Mouse (Mus musculus): Measurements from ENCODE around the gene Gm9945.

Gene Gm9945

DNA sequence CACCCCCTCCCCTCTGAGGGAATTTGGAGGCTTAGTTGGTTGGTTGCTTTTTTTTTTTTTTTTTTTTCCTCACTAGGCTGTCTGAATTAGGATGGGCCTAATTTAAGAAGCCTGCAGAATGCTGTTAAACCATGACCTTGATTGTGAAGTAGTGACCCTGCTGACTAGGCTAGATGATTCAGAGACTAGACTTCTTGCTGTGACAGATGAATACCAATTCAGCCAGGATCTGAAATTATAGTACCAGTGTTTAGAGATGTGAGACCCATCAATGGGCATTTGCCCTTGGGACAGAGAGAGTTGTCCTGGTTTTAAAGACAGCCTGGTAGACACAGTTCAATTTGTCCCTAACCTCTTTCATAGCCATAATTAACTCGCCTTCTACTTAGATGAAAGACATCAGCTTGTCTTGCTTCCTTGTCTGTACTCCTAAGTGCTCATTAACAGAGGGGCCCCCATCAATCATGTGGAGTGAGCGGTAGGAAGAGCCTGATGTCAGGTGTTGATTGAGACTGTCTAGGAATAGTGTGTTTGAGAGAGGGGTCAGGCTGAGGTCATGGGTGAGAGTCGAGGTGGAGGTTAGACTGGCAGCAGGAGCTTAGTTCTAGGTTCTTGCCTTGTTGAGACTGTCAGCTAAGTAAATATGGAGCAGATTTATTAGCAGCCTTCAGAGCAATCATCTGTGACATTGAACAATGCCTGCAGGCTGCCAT lies 13.4 kb downstream of the Gm9945 start:
- no peak for DNase-seq (ENCODE audit: low read depth, low spot score)

DNA sequence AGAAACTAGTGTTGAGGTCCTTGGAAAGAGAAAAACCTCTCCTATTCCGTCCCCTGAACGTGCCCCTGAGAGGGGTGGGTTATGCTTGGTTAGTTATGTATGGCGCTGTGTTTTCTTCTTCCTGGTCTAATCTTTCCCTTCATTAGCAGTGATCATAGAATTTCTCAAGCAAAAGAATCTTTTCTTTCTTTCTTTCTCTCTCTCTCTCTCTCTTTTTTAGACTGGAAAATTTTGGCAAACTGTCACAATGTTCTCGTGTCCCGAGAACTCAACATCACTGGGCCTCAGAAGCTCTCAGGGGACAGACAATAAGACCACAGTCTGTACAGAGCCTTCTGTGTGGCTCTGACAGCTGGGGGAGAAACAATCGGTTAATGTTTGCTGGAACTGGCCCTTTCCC lies 15.5 kb downstream of the Gm9945 start:
- no peak for DNase-seq (ENCODE audit: low read depth, low spot score)

DNA sequence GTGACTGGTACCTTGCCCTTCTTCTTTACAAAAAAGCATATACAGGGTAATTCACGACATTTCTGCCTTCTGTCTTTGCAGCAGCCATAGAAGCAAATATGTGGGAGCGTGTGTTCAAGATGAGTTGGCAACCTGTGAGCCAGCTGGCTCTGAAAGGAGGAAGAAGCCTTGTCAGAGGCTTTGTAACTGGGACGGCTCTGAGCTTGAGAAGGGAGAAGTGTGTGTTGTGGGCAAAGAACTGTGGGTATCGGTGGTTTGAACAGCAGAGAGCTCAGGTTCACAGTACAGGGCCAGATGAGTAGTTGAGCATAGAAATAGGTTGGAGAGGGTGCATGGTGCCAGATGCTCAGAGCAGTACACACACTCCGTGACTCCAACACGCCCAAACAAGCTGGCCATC lies 17.0 kb downstream of the Gm9945 start:
- DNase-seq (ENCODE audit: low read depth, low spot score) = no peak

DNA sequence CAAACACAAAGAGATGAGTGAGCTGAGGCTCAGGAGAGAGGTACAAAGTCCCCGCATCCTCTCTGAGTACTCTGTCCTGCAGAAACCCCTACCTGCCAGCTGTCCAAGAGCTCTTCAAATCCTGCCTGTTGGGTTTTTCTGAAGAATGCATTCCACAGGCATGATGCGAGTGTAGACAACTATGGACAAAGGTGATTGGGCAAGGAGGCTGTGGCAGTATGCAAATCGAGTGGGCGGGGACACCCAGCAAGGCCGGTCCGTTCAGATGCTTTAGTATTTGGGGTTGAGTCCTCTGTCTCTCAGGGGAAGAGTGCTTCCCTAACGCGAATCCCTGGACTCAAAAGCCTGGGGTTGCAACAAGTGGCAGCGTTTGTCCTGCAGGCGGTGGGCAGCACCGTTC lies 20.6 kb downstream of the Gm9945 start:
- no peak for DNase-seq (ENCODE audit: low read depth, low spot score)

DNA sequence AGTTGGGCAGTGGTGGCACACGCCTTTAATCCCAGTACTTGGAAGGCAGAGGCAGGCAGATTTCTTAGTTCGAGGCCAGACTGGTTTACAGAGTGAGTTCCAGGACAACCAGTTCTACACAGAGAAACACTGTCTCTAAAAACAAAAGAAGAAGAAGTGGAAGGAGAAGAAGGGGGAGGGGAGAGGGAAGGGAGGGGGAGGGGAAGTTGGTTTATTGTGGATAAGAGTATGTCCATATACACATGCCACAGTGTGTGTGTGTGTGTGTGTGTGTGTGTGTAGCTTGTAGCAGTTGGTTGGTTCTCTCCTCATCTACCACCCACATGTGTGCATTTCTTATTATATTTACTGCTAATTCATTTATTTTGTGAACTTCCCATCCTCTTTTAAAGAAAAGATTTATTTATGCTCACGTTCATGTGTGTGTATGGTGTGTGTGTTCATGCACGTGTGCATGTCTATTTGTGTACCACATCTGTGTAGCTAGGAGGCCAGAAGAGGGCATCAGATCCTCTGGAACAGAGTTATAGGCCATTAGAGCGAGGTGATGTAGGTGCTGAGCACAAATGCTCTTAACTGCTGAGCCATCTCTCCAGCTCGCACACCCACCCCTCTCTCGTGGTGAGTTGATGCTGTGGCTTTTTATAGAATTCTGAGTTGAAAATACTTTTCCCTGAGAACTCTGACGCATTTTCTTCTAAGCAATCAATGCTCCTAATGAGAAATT lies 22.2 kb downstream of the Gm9945 start:
- DNase-seq (ENCODE audit: low read depth, low spot score) = no peak

DNA sequence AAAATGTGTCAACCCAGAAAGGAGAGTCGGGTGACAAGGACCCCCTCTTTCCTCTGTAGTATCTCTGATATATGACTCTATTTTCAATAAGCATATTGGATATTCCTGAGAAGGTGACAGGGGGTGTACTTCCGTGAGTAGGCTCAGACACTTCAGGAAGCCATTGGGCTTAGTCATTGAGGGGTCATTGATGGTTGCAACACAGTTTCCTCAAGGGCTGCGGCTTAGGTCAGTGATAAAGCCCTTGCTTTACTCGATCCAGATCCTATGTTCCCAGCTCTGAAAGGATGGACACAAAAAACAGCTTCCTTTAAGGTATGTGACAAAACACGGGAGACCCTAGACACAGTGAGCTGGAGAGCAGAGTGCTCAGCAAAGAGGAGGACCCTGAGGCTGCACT lies 23.8 kb downstream of the Gm9945 start:
- no peak for DNase-seq (ENCODE audit: low read depth, low spot score)

DNA sequence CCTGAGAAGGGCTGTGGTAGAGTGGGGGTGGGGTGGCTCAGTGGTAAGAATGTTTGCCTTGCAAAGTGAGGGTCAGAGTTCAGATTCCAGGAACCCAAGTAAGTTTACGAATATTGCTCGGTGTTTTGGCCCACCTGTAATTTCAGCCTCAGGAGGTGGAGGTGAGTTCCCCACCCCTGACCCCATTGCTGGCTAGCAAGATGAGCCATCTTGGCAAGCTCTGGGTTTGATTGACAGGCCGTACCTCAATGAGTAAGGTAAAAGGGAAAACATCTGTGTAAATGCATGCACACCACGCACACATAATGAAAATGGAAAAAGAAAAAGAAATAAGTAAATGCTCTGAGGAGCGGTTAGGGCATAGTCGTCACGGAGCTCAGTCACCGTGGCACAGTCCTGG lies 24.4 kb downstream of the Gm9945 start:
- no peak for DNase-seq (ENCODE audit: low read depth, low spot score)

DNA sequence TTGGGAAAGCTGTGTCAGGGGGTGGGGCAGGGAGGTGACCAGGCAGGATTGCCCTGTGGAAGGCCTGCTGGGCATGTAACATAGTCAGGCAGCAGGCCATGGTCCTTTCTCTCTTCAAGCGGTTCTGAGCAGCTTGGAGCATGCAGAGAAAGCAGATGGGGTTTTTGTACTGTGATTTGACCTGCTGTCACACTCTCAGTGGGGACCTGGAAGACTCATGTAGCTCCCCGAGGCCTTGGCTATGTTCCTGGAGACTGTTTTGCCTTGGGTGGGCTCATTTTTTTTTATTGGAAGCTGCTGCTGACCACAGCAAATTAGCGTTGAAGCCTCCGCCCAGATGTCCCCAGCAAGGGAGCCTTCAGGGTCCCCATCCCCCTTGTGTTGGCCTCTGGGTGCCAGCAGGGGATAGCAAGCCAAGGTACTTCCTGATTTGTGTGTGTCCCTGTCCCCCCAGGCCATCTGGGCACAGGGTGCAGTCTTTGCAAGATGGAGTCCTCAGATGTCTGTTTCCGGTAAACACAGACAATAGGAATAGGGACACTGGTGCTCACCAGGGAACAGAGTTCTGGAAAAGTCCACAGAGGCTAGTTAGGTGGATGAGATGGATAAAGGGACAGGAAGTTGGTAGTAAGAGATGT lies 25.2 kb downstream of the Gm9945 start:
- DNase-seq (ENCODE audit: low read depth, low spot score) = no peak

DNA sequence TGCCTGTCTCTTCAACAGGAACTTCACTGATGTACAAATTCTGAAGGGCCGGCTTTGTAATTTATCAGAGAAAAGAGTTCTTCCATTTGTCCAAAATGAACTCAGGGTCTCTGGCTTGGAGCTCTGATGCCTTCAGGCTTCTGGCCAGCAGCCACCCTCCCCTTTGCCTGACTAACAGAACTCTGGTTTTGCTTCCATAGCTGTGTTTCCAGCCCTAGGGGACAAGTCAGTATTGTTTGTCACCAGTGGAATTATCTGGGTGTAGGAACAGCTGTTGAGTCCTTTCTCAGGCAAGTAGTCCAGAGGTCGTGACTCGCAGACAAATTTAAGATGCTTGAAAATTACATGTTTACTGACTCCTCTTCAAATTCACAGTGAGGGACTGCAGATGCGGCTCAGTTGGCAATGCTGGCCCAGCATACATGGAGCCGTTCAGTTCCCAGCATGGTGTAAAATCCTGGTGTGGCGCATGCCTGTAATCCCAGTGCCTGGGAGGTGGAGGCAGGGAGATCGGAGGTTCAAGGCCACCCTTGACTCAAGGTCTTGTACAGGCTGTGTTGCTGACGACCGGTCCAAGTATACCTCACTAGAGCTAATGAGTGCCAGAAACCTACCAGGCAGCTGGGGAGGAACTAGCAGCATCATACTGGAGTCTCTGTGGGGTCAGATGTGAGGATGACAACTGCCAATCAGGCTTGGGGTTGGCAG lies 27.3 kb downstream of the Gm9945 start:
- no peak for DNase-seq (ENCODE audit: low read depth, low spot score)

DNA sequence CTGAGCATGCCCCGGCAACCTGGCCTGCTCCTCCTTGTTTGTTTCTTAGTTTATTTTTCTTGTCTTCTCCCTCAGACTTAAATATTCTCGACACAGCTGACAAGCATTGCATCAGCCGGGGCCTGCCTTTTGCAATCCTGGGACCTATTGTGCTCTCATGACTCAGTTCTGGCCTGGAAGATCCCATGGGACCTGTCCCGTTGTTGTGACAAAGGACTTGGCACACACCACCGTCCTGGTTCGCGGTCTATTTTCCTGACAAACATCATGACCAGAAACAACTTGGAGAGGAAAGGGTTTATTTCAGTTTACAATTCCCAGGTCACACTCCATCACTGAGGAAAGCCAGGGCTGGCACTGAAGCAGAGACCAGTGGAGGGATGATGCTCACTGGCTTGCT lies 28.2 kb downstream of the Gm9945 start:
- DNase-seq (ENCODE audit: low read depth, low spot score) = no peak

DNA sequence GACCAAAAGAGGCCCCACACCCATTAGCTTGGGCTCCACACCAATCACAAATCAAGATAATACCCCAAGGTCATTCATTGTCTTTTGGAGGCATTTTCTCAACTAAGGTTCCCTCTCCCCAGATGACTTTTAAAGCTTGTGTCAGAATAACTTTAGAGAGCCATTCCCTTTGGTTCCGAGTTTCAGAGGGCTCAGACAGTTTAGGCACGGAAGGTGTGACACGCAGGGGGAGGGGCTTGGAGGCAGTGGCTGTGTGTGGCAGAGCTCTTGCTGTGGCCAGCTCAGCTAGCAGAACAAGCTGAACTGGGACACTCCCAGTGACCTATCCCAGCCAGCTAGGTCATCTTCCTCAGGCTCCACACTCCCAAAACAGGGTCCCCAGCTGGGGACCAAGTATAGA lies 28.6 kb downstream of the Gm9945 start:
- DNase-seq (ENCODE audit: low read depth, low spot score) = no peak

DNA sequence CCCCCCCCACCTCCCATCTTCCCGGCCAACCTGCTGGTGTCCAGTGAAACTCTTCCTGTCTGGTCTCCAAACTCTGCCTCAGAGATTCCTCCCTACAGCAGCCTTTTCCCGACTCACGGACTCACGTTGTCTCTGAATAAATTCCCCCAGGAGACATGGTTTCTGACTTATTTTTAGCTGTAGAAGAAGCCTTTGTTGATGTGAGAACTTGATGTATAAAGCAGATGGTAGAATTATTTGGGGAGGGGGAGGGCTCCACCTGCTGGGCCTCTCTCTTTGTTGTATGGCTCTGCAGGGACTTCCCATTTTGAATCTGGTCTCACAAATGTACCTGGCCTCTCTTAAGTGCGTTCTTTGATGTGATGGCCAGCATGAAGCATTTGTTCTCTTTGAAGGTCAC lies 30.4 kb downstream of the Gm9945 start:
- DNase-seq (ENCODE audit: low read depth, low spot score) = no peak

DNA sequence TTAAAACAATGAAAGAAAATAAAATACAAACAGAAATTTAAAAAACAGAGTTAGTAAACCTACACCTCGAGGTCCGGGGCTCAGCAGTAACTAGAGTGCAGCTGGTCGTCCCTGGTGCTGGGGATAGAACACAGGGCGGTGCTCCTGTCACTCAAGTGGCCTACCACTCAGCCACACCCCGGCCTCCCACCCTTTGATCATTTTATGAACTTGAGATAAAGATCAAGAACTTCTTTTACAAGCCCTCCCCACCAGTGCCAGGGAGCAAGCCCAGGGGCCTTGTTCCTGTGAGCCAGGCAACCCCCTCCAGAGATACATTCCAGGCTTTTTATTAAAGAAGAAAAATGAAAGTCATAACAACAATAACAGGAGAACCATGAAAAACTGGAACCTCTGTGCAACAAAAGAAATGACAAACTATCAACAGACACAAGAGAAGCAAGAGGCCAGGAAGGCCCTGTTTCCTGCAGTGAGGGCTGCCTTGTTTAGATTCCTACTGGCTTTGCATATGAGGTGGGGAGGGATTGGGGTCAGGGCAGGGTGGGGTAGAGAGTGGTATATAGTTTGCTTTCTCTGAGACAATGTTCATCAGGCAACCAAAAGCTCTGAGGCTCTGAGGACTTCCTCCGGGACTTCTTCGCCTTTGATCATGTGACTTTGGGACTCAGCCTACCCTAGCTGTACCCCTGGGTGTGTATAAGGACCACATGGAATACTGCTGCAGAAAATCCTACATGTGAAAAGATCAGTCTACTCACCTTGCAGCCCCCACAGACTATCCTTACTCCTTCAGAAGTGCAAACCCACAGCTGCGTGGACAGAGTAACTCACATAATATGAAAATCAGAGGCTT lies 37.0 kb downstream of the Gm9945 start:
- no peak for DNase-seq (ENCODE audit: low read depth, low spot score)

DNA sequence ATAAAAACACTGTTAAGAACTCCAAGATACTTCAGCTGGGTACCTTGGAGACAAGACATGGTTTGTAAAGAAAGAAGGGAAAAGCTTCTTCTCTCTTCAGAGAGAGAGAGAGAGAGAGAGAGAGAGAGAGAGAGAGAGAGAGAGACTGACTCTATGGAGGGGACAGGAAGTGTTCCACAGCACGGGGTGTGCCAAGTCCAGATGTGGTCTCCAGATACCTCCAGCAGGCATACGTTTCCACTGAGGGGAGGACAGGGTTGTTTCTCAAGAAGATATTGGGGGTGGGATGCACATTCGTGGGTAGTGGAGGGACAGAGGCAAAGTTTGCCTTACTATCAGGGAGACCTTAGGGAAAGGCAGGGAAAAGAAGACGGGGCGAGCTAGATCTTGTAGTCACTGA lies 38.8 kb downstream of the Gm9945 start:
- no peak for DNase-seq (ENCODE audit: low read depth, low spot score)

DNA sequence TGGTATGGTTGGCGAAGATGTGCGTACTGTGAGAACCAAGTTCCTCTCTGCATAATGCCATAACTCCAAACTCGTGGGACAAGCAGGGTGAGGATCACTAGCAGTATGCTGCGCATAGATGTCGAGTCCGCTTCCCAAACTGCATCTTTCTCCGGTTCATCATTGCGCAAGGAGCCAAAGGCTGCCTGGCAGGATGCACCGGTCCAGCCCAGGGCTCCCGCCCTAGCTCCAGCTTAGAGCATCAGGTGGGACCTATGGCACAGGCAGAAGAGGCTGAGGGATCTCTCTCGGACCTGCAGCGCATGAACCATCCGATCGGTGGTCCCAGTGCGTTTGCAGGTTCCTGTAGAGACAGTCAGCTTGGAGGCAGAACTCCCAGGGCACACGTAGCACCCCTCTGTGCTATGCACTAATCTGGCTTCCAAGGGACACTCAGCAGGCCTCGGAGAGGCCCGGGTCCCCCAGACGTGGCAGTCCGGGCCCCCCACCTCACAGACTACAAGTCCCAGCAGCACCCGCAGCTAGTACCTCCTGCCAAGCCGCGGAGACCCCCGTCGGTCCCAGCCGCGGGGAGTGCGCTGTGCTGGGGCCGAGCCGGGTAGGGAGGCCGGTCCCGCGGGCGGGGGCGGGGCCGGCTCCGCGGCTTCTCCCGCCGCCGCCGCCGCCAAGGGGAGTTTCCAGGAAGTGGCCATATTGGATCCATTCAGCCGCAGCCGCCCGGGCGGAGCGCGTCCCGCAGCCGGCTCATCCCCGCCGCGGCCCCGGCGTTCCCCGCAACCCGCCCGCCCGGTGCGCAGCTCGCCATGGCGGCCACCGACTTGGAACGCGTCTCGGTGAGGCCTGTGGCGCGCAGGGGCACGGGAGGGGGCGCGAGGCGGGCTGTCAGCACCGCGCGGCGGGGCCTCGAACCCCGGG lies 39.5 kb downstream of the Gm9945 start, which contains the start of gene Sept8:
Sept8 (plus strand) TSS at position 51 of the 915 bp plus-strand sequence.
- peak; percentile 46 for DNase-seq (ENCODE audit: low read depth, low spot score)

DNA sequence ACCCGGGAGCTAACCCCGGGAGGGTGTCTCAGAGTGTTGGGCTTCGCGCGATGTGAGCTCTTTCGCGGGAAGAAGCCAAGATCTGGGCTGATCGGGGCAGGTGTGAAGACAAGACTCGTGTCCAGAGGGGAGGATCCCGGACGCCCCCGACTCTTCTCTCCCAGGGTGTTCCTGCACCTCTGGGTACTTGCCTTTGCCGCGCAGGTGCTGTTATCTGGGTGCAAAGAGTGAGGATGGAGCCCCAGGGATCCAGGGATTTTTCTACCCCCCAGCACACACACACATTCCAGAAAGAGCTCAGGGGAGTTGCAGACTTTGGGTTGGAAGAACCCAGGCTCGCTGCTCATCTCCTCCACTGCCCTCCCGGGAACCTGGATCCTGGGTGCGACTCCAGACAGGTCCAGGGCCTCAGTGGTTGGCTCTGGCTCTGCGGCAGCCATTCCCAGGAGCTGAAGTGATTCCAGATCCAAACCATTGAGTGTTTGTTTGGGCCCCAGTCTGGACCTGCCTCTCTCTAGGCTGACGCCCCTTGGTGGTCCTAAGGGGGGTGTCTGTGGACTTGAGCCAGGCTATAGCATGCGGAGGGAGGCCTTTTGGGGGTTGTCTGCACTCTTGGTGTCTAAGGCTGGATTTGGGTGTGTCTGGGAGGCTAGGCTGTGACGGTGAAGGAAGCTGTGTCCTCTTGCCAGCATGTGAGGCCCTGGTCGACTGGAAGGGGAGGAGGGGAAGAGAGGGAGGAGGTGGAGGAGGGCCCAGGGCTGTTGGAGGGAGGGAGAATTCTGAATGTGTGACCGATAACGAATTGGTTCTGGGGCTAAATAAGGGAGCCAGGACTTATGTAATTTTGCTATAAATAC lies 40.4 kb downstream of the Gm9945 start:
- no peak for DNase-seq (ENCODE audit: low read depth, low spot score)

DNA sequence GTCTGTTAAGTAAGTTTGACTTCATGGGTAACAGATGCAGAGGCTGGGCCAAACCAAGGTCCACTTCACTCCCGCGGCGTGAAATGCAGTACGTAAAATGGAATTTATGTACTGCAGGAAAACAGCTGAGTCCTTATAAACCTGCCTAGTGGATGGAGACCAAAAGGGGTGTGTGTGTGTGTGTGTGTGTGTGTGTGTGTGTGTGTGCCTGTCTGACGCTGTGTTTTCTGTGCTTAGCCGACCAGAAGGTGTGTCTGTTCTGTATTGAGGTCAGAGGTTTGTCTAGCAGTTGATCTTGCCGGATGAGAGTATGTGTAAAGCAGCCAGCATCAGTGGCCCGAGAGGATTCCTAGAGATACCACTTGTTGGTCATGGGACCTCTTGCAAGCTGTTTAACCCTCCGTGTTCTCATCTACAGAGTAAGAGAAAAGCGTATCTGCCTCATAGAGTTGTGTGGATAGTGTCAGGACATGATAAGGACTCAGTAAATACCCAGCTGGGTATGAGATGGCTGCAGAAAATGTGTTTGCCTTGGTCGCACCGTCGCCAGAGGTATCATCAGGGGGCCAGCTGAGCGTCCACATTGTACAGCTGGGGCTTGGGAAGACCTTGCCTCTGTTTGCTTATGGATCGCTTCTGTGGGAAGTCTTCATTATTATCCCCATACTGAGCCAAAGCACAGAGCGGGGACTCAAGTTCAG lies 41.3 kb downstream of the Gm9945 start:
- DNase-seq (ENCODE audit: low read depth, low spot score) = no peak

DNA sequence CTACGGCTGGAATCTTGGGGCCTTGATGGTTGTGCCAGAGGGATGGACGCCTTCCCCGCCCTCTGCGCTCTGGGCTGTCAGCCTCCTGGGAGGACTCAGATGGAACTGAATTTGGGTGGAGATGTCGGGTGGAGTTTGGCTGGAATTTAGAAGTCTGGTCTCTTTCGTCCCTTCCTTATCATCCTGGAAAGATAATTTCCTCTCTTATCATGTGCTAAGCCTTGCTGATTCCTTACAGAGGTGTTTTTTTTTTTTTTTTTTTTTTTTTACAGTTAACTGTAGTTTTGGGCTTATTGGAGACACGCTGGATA lies 41.8 kb downstream of the Gm9945 start:
- no peak for DNase-seq (ENCODE audit: low read depth, low spot score)

DNA sequence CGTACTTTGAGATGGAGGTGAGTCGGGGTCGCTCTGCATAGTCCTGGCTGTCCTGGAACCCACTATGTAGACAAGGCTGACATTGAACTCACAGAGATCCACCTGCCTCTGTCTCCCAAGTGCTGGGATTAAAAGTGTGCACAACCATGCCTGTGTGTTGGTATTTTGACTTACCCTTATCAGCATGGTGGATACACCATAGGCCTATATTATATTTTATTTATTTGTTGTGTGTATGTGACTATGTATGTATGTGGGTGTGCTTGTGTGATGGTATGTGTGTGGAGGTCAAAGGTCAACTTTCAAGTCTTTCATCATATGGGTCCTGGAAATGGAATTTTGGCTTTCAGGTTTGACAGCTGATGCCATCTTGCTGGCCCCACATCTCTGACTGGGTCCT lies 42.4 kb downstream of the Gm9945 start:
- no peak for DNase-seq (ENCODE audit: low read depth, low spot score)

All from retina, postnatal 7 days (tissue).